Mouse (Mus musculus) hindbrain, embryonic 10.5 days (tissue): ENCODE data around the gene Nudt8. TPM values are rescaled to one million over a fixed set of nuclear protein-coding genes. Genes with fewer than 3 reads are reported as not detected.
"Not testable (repeated sequence)": the region's sequence is repeated elsewhere in the genome, so short reads cannot be mapped to it uniquely, and the experiment has no call there.

Experiments used
- DNase-seq: peaks from one replicate; pipeline ENCODE4 v3.0.0-alpha.2; 2017; ENCODE audit warnings: low spot score
- H3K27ac ChIP-seq: fragments of 300-500 bp; sonication (generic); 2 replicates; pipeline ENCODE4 v1.5.1; 2016; ENCODE audit warnings: mild to moderate bottlenecking, moderate library complexity
- H3K27me3 ChIP-seq: fragments of 300-500 bp; sonication (generic); 2 replicates; pipeline ENCODE4 v1.6.1; 2016; ENCODE audit warnings: mild to moderate bottlenecking; ENCODE audit not compliant: poor library complexity, insufficient read depth, severe bottlenecking
- H3K36me3 ChIP-seq: fragments of 300-500 bp; sonication (generic); 2 replicates; pipeline ENCODE4 v1.6.1; 2016; ENCODE audit warnings: mild to moderate bottlenecking, moderate library complexity
- H3K4me1 ChIP-seq: fragments of 300-500 bp; sonication (generic); replicated peaks from 2 replicates; pipeline ENCODE4 v1.6.1; 2016; ENCODE audit warnings: mild to moderate bottlenecking
- H3K4me3 ChIP-seq: fragments of 300-500 bp; sonication (generic); 2 replicates; pipeline ENCODE4 v1.5.1; 2016; ENCODE audit warnings: mild to moderate bottlenecking, moderate library complexity
- H3K9me3 ChIP-seq: fragments of 300-500 bp; sonication (generic); 2 replicates; pipeline ENCODE4 v1.6.1; 2016; ENCODE audit warnings: mild to moderate bottlenecking, moderate library complexity
- WGBS: fragments of 180-500 bp; shearing (Covaris S2); methylation state at CpG from one replicate; pipeline ENCODE4 v1.1.7; 2016; 5-methylcytosine and 5-hydroxymethylcytosine counted together
- polyA plus RNA-seq: library from polyadenylated mRNA; unstranded; fragments of >200 nt; fragmentation: Nextera tagmentation; extraction: Ambion mirVana; gene quantifications from 2 replicates; pipeline ENCODE4 v1.2.1, GENCODE M21; 2016

Gene Nudt8
- 20.1 and 22.6 TPM in 2 replicates for polyA plus RNA-seq

DNA sequence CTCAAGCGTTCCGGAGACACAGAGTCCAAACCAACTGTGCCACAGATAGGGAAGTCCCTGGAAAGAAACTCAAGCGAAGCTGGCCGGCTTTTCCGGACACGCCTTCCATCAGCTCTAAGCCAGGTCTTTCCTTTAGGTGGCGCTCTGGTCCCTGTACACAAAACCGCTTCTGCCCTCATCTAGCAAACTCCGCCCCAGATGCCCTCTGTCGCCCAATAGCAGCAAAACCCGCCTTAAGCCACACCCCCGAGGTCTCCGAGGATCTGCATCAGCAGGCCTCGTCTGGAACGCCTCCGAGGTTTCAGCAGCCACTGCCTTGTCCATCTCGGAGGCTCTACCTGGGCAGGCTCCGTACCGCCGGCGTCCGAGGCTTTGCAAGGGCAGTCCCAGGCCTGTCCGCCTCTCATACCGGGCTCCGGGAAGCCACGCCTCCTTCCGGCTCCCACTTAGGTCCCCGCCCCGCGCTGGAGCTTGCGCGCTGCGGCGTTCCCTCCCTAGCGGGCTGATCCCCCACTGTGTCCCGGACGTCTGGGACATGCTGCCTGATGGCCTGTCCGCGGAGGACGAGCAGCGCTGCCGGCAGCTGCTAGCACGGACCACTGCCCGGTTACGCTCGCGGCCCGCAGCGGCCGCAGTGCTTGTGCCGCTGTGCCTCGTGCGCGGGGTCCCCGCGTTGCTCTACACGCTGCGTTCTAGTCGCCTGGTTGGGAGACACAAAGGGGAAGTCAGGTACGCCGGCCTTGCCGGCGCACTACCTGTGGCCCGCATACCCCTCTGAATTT is at the start of gene Nudt8, which contains the start of gene Gm49405:
Nudt8 (plus strand) TSS at position 462 of the 782 bp plus-strand sequence.
Gm49405 (plus strand) TSS at position 508 of the 782 bp plus-strand sequence.
- Histone ChIP-seq H3K4me1 (peaks cover 39% of the 10 kb centered on the region), H3K9me3 (no peaks in the 10 kb centered on the region), H3K4me3 (peak within 1 kb of the TSS; percentile 74), H3K27ac (peak within 1 kb of the TSS; percentile 94), H3K27me3 (peaks cover 6% of the 10 kb centered on the region; the same call in 1 of the 2 replicates), H3K36me3 (peaks cover 8% of the 10 kb centered on the region; the same call in 1 of the 2 replicates)
- WGBS = under 1% methylated on average over 64 of the region's 64 CpGs
- DNase-seq = peak; percentile 97

DNA sequence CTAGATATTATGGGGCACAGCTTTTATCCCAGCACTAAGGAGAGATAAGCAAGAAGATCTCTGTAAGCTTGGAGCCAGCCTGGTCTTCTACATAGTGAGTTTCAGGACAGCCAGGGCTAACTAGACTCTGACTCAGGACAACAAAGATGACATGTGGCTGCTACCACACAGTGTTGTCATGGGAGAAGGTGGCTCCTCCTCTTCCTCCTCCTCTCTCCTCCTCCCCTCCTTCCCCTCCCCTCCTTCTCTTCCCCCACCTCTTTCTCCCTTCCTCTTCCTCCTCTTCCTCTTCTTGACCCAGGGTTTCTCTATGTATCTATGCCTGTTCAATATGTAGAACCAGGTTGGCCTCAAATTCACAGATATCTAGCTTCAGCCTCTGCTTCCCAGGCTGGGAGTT is 48.9 kb upstream of the Nudt8 start:
- Histone ChIP-seq H3K9me3 (no peaks in the 10 kb centered on the region), H3K4me1 (0 out of 2 replicates have a peak, but pooled peaks cover 9% of the 10 kb centered on the region), H3K36me3 (no peaks in the 10 kb centered on the region), H3K27ac (no peak overlapping the region), H3K27me3 (no peaks in the 10 kb centered on the region; the same call in 1 of the 2 replicates), H3K4me3 (no peak overlapping the region)
- no peak for DNase-seq

DNA sequence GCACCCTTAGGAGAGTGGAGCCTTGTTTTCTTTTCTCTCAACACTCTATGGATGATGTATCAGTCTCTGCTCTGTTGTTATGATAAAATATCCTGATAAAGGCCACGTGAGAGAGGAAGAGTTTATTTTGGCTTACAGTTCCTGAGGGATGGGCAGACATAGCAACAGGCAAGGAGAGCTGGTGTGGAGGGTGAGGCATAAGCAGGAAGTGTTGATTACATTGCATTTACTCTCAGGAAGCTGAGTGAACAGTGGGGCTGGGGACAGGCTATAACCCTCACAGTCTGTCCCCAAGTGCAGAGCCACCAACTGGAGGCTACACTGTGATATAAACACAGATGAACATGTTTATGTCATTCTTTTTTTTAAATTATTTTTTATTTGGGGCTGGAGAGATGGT is 48.3 kb upstream of the Nudt8 start:
- Histone ChIP-seq H3K9me3 (no peaks in the 10 kb centered on the region), H3K4me1 (0 out of 2 replicates have a peak, but pooled peaks cover 9% of the 10 kb centered on the region), H3K4me3 (no peak overlapping the region), H3K36me3 (no peaks in the 10 kb centered on the region), H3K27ac (no peak overlapping the region), H3K27me3 (no peaks in the 10 kb centered on the region; the same call in 1 of the 2 replicates)
- no peak for DNase-seq
- 62% methylated on average over 1 of the region's 1 CpGs for WGBS

DNA sequence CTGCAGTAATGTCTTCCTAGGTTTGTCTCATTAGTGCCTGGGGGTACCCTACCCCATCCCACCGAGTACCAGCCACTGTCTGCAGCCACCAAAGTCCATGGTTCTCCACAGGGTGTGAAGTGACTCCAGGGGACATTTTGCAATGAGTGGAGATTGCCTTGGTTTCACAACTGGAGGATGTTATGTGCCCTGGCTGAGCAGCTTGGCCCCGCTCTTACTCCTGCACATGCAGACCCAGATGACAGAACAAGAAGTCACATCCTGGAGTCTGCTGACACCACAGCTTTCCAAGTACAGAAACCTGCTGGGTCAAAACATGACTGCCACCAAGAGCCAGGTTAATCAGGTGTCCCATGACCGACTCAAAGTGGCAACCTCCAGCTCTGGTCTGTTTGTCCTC is 45.3 kb upstream of the Nudt8 start:
- WGBS = 86% methylated on average over 3 of the region's 3 CpGs
- Histone ChIP-seq H3K9me3 (no peaks in the 10 kb centered on the region), H3K27ac (no peak overlapping the region), H3K27me3 (no peaks in the 10 kb centered on the region), H3K4me3 (no peak overlapping the region), H3K4me1 (0 out of 2 replicates have a peak, but pooled peaks cover 3% of the 10 kb centered on the region), H3K36me3 (no peaks in the 10 kb centered on the region)
- DNase-seq = no peak

DNA sequence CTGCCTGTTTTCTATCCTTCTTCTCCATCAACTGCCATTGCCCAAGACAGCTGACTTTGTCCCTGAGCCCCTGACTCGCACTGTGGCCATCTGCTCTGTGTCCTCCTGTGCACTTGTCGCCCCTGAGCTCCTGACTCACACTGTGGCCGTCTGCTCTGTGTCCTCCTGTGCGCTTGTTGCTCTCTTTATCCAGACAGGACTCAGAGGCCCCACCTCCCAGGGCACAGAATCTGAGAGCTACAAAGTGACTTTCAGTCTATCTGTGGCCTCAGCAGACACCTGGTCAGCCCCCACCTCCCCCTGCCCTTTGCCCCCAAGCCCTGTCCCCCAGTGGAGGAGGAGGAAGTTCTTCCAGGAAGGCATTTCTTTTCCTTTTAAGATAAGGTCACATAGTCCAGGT is 44.6 kb upstream of the Nudt8 start:
- DNase-seq = no peak
- Histone ChIP-seq H3K4me3 (no peak overlapping the region), H3K27ac (no peak overlapping the region), H3K27me3 (no peaks in the 10 kb centered on the region), H3K36me3 (no peaks in the 10 kb centered on the region), H3K4me1 (0 out of 2 replicates have a peak, but pooled peaks cover 3% of the 10 kb centered on the region), H3K9me3 (no peaks in the 10 kb centered on the region)
- WGBS = 61% methylated on average over 4 of the region's 4 CpGs

DNA sequence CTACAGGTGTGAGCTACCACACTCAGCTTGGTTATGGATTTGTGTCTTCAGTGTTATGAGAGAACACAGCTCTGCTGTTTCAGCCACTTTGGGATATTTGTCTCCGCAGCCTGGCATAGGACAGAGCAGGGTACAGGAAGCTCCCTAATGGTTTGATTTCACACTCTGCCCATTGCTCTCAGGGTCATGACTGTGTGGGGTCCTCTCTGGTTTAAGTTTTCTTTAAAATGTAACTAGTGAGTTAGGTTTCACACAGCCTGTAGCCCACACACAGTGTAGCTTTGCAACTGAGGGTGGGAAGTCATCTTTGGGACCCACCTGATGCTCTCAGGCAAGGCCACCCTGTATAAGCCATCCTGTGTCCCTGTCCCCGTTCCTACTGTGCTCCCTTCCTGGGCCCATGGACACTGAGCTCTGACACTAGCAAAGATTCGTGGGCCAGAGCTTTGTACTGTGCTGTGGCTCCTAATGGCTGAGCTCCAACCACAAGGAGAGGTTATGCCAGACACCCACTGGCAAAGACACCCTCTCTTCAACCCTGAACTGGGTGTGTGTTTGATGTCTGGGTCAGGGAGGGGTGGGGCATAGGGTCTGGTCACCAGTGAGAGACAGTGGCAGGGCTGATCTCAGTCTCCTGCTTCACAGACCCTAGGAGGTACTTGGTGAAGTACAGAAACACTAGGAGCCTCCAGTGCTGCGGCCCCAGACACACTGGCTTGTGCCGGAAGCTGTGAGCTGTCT is 42.9 kb upstream of the Nudt8 start:
- H3K27ac ChIP-seq, H3K4me1 ChIP-seq, H3K36me3 ChIP-seq, DNase-seq, H3K9me3 ChIP-seq, H3K4me3 ChIP-seq, H3K27me3 ChIP-seq: not testable (repeated sequence)
- 84% methylated on average over 5 of the region's 5 CpGs for WGBS

DNA sequence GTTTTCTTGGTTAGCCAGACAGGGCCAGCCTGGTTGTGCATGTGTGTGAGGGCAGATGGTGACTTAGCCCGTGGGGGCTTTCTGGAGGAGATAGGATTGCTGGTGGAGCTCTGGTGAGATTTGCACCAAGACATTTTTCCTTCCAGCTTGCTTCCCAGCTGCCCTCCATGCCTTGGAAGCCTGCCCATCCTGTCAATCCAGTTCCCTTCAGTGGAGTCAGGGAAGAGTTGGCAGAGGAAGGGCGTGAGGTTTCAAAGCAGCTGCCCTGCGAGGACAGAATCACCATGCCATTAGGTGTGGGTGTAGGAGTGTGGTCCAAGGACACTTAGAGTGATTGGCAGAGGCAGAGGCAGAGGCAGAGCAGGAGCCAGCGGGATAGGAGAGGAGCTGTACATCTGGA is 41.9 kb upstream of the Nudt8 start, which contains the start of gene Aldh3b3:
Aldh3b3 (plus strand) TSS at position 176 of the 400 bp plus-strand sequence.
- Histone ChIP-seq H3K4me1 (0 out of 2 replicates have a peak, but pooled peaks cover 3% of the 10 kb centered on the region), H3K9me3 (no peaks in the 10 kb centered on the region), H3K4me3 (no peak within 1 kb of the TSS), H3K27me3 (no peaks in the 10 kb centered on the region), H3K27ac (no peak within 1 kb of the TSS), H3K36me3 (no peaks in the 10 kb centered on the region)
- 79% methylated on average over 4 of the region's 4 CpGs for WGBS
- no peak for DNase-seq

DNA sequence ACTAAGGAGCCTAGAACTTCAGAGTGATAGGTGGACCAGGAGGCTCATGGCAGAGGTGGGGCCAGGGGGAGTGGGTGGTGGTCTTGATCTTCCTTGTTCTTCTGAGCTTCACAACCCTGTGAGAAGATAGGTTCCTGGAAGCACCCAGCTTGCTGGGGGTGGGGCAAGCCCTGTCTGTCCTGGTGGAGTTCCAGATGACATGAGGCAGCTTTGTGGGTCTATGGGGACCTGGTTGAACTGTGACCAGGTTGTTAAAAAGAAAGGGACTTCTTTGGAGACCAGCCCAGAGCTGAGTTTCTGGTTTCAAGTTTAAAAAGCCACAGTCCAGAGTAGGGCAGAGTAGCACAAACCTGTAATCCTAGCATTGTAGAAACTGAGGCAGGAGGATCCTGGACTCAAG is 41.4 kb upstream of the Nudt8 start:
- no peak for DNase-seq
- Histone ChIP-seq H3K9me3 (no peaks in the 10 kb centered on the region), H3K4me1 (0 out of 2 replicates have a peak, but pooled peaks cover 3% of the 10 kb centered on the region), H3K27me3 (no peaks in the 10 kb centered on the region), H3K27ac (no peak overlapping the region), H3K36me3 (no peaks in the 10 kb centered on the region), H3K4me3 (no peak overlapping the region)

DNA sequence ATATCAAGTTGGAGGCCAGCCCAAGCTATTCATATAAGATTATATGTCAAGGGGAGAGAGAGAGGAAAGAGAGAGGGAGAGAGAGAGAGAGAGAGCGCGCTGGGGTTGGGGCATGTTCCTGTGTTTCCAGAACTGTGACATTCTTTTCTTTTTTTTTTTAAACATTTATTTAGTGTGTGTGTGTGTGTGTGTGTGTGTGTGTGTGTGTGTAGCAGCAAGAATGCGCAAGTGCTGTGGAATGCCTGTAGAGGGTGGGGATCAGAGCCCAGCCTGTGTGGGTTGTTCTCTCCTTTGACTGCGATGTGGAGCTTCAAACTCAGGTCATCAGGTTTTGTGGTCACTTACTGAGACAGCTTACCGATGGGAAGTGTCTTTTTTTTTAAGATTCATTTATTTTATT is 40.2 kb upstream of the Nudt8 start:
- Histone ChIP-seq H3K4me3 (no peak overlapping the region), H3K4me1 (no peaks in the 10 kb centered on the region), H3K9me3 (no peaks in the 10 kb centered on the region), H3K36me3 (no peaks in the 10 kb centered on the region), H3K27me3 (no peaks in the 10 kb centered on the region), H3K27ac (no peak overlapping the region)
- WGBS = 85% methylated on average over 5 of the region's 5 CpGs
- DNase-seq = no peak

DNA sequence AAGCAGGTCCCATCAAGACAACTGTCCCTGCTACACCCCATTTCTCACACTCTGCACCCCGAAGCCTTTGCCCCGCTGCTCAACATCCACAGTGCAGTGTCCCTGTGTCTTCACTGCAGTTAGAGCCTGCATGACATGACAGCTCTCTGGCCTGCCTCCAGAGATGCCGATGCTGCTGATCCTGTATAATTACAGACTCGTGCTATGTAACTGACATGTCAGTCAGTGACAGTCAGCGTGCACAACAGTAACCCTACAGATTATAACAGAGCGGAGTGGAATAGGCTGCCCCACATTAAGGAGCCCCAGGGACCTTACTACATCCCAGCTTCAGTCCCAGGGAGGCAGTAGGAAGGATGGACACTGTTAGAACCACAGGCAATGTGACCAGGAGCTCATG is 38.6 kb upstream of the Nudt8 start:
- 90% methylated on average over 6 of the region's 6 CpGs for WGBS
- H3K9me3 ChIP-seq, H3K4me1 ChIP-seq, H3K36me3 ChIP-seq, H3K27me3 ChIP-seq, DNase-seq, H3K4me3 ChIP-seq, H3K27ac ChIP-seq: not testable (repeated sequence)

DNA sequence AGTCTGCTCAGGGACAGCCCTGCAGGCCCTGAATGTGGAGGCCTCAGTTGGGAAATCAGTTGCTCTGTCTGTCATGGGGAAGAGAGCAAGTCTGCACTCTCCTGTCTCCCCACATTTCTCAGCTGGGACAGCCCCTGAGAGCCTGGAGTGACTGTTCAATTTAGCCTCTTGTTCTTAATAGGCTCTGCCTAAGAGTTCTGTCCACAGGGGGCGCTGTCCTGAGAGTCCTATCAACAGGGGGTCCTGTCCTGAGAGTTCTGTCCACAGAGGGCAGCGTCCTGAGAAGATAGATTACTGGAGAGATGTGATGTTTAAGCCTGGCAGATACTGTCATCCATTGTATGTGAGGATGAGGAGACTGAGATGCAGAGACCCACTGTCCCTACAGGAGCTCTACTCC is 37.9 kb upstream of the Nudt8 start:
- no peak for DNase-seq
- WGBS = 12% methylated on average over 2 of the region's 2 CpGs
- H3K4me3 ChIP-seq = no peak overlapping the region
- H3K4me1 ChIP-seq = no peaks in the 10 kb centered on the region
- H3K36me3 ChIP-seq = no peaks in the 10 kb centered on the region
- H3K9me3 ChIP-seq = no peaks in the 10 kb centered on the region
- no peaks in the 10 kb centered on the region for H3K27me3 ChIP-seq
- no peak overlapping the region for H3K27ac ChIP-seq

DNA sequence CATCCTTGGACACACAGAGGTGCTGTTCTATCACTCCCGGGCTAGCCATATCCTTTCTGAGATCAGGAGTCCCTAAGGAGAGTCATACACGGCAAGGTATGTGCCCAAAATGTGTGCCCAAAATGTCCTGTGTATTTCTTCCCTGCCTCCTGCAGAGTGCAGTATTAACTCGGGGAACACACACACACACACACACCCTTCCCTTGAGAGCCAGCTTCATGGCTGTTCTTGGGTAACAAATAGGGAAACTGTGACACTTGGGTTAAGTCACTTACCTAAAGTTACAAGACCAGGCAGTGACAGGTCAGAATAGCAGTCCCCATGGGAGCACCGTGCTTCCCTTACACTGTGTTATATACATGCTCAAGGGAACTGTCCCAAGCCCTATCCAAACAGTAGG is 36.4 kb upstream of the Nudt8 start:
- no peak for DNase-seq
- H3K4me3 ChIP-seq = no peak overlapping the region
- peaks cover 6% of the 10 kb centered on the region; the same call in 1 of the 2 replicates for H3K4me1 ChIP-seq
- H3K36me3 ChIP-seq = no peaks in the 10 kb centered on the region
- H3K27ac ChIP-seq = no peak overlapping the region
- no peaks in the 10 kb centered on the region for H3K27me3 ChIP-seq
- WGBS = 78% methylated on average over 4 of the region's 4 CpGs
- H3K9me3 ChIP-seq = no peaks in the 10 kb centered on the region
